Mouse (Mus musculus) kidney, adult 2 months (tissue): ENCODE measurements around the gene Il11ra2. TPM values are rescaled to one million over a fixed set of nuclear protein-coding genes. Genes with fewer than 3 reads are reported as not detected.
"Not testable (repeated sequence)": the region's sequence is repeated elsewhere in the genome, so short reads cannot be mapped to it uniquely, and the experiment has no call there.

Experiments
- DNase-seq: peaks from one replicate; pipeline ENCODE4 v3.0.0; 2021
- H3K27ac ChIP-seq: fragments of 200-500 bp; 2 replicates; pipeline ENCODE4 v1.5.1; 2012; ENCODE audit warnings: low read depth, low read length, control low read depth, inconsistent platforms; ENCODE audit not compliant: insufficient read depth
- H3K27me3 ChIP-seq: fragments of 200-500 bp; replicated peaks from 2 replicates; pipeline ENCODE4 v1.6.1; 2012; ENCODE audit warnings: mild to moderate bottlenecking, moderate library complexity, low read length, inconsistent platforms; ENCODE audit not compliant: control insufficient read depth, insufficient read depth
- H3K36me3 ChIP-seq: fragments of 200-500 bp; 2 replicates; pipeline ENCODE4 v1.6.1; 2012; ENCODE audit warnings: mild to moderate bottlenecking, moderate library complexity, low read length, inconsistent platforms; ENCODE audit not compliant: control insufficient read depth, insufficient read depth
- H3K4me1 ChIP-seq: fragments of 200-500 bp; 2 replicates; pipeline ENCODE4 v1.6.1; 2011; ENCODE audit warnings: low read length; ENCODE audit not compliant: control insufficient read depth, insufficient read depth
- H3K4me3 ChIP-seq: fragments of 200-500 bp; 2 replicates; pipeline ENCODE4 v1.5.1; 2011; ENCODE audit warnings: mild to moderate bottlenecking, low read depth, low read length, control low read depth; ENCODE audit not compliant: insufficient read depth
- WGBS: fragments of 180-500 bp; shearing (Covaris S2); methylation state at CpG from one replicate; pipeline ENCODE4 v1.1.7; 2018; 5-methylcytosine and 5-hydroxymethylcytosine counted together
- polyA plus RNA-seq: library from polyadenylated mRNA; depleted of rRNA; stranded (reverse); fragments of >200 nt; gene quantifications from 2 replicates; pipeline ENCODE4 v1.2.3, GENCODE M21; 2012; rRNA removed

Gene Il11ra2
- polyA plus RNA-seq, result 0.19 TPM in 1 of 2 replicates, not detected in the other

- H3K4me1 ChIP-seq, H3K36me3 ChIP-seq, DNase-seq, H3K27me3 ChIP-seq, H3K27ac ChIP-seq, H3K4me3 ChIP-seq: not testable (repeated sequence)
- WGBS, result no CpG with 5 or more reads among the region's 3 CpGs
Observed at GRCm38 (mm10) chr4:42661793-42662192, at the start of gene Il11ra2. Il11ra2 (minus strand) TSS chr4:42661893.

GRCm38 (mm10) chr4:42682183-42682524 lies 20.5 kb upstream of the Il11ra2 start:
- WGBS, result no CpG with 5 or more reads among the region's 18 CpGs
- H3K27ac ChIP-seq, H3K27me3 ChIP-seq, H3K4me3 ChIP-seq, H3K4me1 ChIP-seq, DNase-seq, H3K36me3 ChIP-seq: not testable (repeated sequence)

DNA sequence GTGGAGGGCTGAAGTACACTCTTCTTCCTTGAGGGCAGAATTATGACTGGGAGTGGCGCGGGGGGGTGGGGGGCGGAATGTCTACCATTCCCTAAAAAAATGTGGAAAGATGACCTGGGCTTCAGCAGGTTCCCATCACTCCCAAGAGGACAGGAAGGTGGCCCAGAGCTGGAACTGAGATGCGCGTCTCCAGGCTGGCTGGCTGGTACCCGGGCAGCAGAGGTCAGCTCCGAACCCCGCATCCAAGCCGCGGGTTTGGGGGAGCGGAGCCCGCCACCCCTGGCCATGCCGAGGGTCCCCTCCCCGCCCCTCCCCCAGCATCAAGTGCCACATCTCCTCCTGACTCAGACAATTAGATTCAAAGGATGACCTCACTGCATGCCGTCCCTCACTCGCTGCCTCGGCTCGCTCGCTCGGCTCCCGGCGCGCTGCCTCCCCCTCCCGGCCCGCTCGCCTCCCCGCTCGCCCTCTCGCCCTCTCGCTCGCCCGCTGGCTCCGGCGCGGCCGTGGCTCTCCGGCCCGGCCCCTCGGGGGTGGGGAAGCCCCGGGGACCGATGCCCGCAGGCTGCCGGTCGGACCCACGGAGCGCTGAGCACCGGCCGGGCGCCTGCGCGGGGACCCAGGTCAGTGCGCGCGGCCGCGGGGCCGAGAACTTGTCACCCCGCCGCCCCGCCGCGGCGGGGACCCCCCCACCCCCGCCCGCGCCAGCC lies 19.9 kb upstream of the Il11ra2 start:
- WGBS, result no CpG with 5 or more reads among the region's 66 CpGs
- H3K36me3 ChIP-seq, H3K27ac ChIP-seq, H3K4me1 ChIP-seq, H3K27me3 ChIP-seq, H3K4me3 ChIP-seq, DNase-seq: not testable (repeated sequence)

DNA sequence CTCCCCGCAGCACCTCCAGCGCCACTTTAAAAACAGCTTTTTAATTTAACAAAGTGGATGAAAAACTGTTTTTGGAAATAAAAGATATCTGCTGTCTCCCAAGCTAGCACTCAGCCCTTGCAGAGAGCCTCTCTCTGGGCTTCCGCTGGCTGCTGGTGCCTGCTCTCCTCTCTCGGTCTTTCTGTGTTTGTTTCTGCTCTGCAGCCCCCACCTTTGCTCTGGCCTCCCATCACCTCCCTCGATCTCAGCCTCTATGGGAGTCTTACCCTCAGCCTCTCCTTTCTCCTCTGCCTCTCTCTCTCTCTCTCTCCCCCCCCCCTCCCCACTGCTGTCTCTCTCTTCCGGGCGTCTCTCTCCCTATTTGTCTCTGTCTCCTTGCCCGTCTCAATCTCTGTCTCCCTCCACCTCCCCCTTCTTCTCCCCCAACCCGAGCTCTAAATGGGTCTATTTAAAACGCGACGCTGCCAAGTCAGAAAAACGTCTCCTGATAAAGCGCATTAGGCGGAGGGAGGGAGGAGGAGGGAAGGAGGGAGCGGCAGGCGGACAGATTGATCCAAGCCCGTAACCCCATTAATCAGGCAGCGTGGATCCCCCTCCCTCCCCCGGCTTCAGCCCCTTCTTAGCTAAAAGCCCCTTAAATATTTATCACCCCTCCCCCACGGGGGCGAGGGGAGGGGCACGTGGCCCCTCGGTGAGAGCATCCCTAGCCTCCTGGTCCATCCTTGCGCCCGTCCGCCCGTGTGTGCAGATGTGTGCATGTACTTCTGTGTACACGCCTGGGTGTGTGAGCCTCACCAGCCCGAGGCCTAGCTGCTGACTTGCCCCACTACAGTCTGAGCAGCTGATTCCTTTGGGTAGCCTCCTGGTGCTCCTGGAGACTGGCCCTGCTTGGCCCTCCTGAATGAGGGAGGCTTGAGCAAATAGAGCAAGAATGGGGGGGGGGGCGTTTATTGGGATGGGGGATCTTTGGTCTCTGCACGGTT lies 19.0 kb upstream of the Il11ra2 start:
- no CpG with 5 or more reads among the region's 32 CpGs for WGBS
- not testable (repeated sequence) for DNase-seq, H3K27ac ChIP-seq

DNA sequence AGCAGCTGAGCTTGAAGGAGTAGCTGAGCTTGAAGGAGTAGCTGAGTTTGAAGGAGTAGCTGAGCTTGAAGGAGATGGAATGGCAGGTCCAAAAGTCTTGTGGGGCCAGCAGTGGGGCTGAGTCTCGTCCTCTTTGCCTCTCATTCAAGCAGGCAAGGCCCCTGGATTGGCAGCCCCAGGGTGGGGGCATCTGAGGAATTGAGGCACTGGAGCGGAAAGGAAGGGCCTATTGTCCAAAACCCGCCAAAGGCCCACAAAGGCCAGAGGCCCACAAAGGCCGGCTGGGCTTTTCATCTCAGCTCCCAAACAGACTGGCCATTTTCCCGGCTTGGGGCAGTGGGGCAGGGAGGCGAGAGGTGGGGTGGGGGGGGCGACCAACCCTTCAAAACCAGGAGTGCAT lies 17.7 kb upstream of the Il11ra2 start:
- DNase-seq, H3K27me3 ChIP-seq, H3K4me3 ChIP-seq, H3K36me3 ChIP-seq, H3K4me1 ChIP-seq, H3K27ac ChIP-seq: not testable (repeated sequence)
- WGBS, result no CpG with 5 or more reads among the region's 7 CpGs

More for the DNA sequence above, 19.0 kb upstream of the Il11ra2 start:
- not testable (repeated sequence) for H3K4me1 ChIP-seq, H3K36me3 ChIP-seq, H3K27me3 ChIP-seq, H3K4me3 ChIP-seq

GRCm38 (mm10) chr4:42675415-42675814 lies 13.7 kb upstream of the Il11ra2 start:
- not testable (repeated sequence) for H3K36me3 ChIP-seq, DNase-seq, H3K27me3 ChIP-seq, H3K27ac ChIP-seq, H3K4me1 ChIP-seq, H3K4me3 ChIP-seq
- WGBS, result no CpG with 5 or more reads among the region's 4 CpGs

DNA sequence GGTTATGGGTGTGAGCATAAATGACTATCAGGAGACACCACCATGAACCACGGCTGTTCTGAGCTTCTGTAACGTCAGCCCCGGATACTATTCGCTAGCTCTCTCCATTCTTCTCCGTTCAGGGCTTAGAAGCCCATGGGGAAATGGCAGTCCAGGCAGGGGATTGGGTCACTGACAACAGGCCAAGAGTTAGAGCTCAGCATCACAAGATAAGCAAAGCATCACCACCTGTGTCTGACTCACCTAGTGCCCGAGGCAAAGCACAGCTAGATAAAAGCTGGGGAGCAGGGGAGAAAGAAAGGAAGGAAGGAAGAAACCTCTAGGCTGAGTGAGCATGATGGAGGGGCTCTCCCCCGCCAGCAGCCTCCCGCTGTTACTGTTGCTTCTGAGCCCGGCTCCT lies 6.7 kb downstream of the Il11ra2 start, which contains the start of gene Ccl27b:
TSS of gene Ccl27b (plus strand) at position 301 of the 400 bp plus-strand sequence.
- not testable (repeated sequence) for H3K27ac ChIP-seq, H3K4me1 ChIP-seq, DNase-seq, H3K27me3 ChIP-seq, H3K36me3 ChIP-seq, H3K4me3 ChIP-seq
- no CpG with 5 or more reads among the region's 9 CpGs for WGBS

DNA sequence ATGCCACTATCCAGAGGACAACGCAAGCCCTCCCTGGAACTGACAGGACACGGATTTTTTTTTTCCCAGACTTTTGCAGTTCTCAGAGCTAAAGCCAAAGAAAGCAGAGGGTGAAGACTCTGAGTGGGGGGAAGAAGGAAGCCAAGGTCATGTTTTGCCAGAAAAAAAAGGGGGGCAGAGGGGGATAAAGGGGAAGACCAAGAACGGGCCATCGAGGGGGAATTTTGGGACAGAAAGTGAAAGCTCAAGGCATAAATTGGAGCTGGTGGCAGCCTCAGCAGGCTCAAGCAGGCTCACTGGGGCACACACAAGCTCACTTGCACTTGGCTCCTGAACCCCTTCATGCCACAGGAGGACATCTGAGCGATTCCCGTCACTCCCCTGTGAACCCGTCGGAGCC lies 32.3 kb downstream of the Il11ra2 start, which contains the start of gene Gm2564:
TSS of gene Gm2564 (plus strand) at position 301 of the 400 bp plus-strand sequence.
- H3K27me3 ChIP-seq, H3K4me3 ChIP-seq, H3K27ac ChIP-seq, H3K36me3 ChIP-seq, H3K4me1 ChIP-seq, DNase-seq: not testable (repeated sequence)
- WGBS, result no CpG with 5 or more reads among the region's 8 CpGs

DNA sequence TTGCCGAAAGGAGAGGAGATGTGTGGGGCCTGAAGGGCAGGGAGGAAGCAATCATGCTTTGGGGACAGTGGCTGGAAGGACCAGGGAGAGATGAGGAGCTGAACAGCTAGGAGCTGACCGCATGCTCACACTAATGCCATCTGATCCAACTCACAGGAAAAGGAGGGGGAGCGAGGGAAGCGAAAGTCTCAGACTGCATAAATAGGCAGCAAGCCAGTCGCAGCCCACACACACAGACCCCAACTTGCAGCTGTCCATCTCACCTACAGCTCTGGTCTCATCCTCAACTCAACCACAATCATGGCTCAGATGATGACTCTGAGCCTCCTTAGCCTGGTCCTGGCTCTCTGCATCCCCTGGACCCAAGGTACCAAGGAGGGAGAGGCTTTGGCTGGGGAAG lies 49.8 kb downstream of the Il11ra2 start, which contains the start of gene Gm10591:
TSS of gene Gm10591 (plus strand) at position 301 of the 400 bp plus-strand sequence.
- not testable (repeated sequence) for DNase-seq, H3K36me3 ChIP-seq, H3K4me1 ChIP-seq, H3K27me3 ChIP-seq, H3K4me3 ChIP-seq, H3K27ac ChIP-seq
- WGBS, result no CpG with 5 or more reads among the region's 5 CpGs
